Mouse (Mus musculus) cerebellum, adult 9-10 months (tissue): Measurements from ENCODE around the gene Arfip2.

ENCODE experiments used
- DNase-seq: peaks from one replicate; pipeline ENCODE4 v3.0.0; 2022

Gene Arfip2

GRCm38 (mm10) chr7:105611767-105612166 lies 28.4 kb downstream of the Arfip2 start:
- no peak for DNase-seq

- no peak for DNase-seq
Measured at GRCm38 (mm10) chr7:105608467-105608866, 31.7 kb downstream of the Arfip2 start.

GRCm38 (mm10) chr7:105602860-105603623 lies 37.2 kb downstream of the Arfip2 start:
- DNase-seq = peak; percentile 82

- no peak for DNase-seq
Measured at GRCm38 (mm10) chr7:105590097-105590496, 50.1 kb downstream of the Arfip2 start.

GRCm38 (mm10) chr7:105588325-105588912 lies 51.8 kb downstream of the Arfip2 start:
- no peak for DNase-seq
